Mouse (Mus musculus) forebrain, embryonic 15.5 days (tissue): ENCODE data around the gene Pprc1. TPM values are rescaled to one million over a fixed set of nuclear protein-coding genes. Genes with fewer than 3 reads are reported as not detected.

Experiments used
- ATAC-seq: fragments of 200-750 bp; cut with Nextera tagmentation; replicated peaks from 2 replicates; pipeline ENCODE4 v1.8.0; 2017; ENCODE audit warnings: mild to moderate bottlenecking, moderate TSS enrichment, moderate library complexity
- H3K27ac ChIP-seq: fragments of 300-500 bp; sonication (generic); replicated peaks from 2 replicates; pipeline ENCODE4 v1.5.1; 2015; ENCODE audit warnings: mild to moderate bottlenecking, inconsistent platforms
- H3K27me3 ChIP-seq: fragments of 300-500 bp; sonication (generic); 2 replicates; pipeline ENCODE4 v1.6.1; 2015; ENCODE audit warnings: inconsistent platforms
- H3K36me3 ChIP-seq: fragments of 300-500 bp; sonication (generic); 2 replicates; pipeline ENCODE4 v1.6.1; 2015; ENCODE audit warnings: mild to moderate bottlenecking, inconsistent platforms
- H3K4me1 ChIP-seq: fragments of 300-500 bp; sonication (generic); 2 replicates; pipeline ENCODE4 v1.6.1; 2015; ENCODE audit warnings: inconsistent platforms
- H3K4me2 ChIP-seq: fragments of 300-500 bp; sonication (generic); replicated peaks from 2 replicates; pipeline ENCODE4 v1.6.1; 2015; ENCODE audit warnings: mild to moderate bottlenecking, inconsistent platforms
- H3K4me3 ChIP-seq: fragments of 300-500 bp; sonication (generic); 2 replicates; pipeline ENCODE4 v1.5.1; 2015; ENCODE audit warnings: mild to moderate bottlenecking, inconsistent platforms
- H3K9ac ChIP-seq: fragments of 300-500 bp; sonication (generic); replicated peaks from 2 replicates; pipeline ENCODE4 v1.6.1; 2015; ENCODE audit warnings: mild to moderate bottlenecking, inconsistent platforms
- H3K9me3 ChIP-seq: fragments of 300-500 bp; sonication (generic); 2 replicates; pipeline ENCODE4 v1.6.1; 2016; ENCODE audit warnings: inconsistent platforms
- WGBS: fragments of 180-500 bp; shearing (Covaris S2); methylation state at CpG from one replicate; pipeline ENCODE4 v1.1.7; 2015; ENCODE audit warnings: mixed read lengths; 5-methylcytosine and 5-hydroxymethylcytosine counted together
- polyA plus RNA-seq: library from polyadenylated mRNA; unstranded; fragments of >200 nt; fragmentation: Nextera tagmentation; extraction: Ambion mirVana; gene quantifications from 2 replicates; pipeline ENCODE4 v1.2.1, GENCODE M21; 2015

The Pprc1 gene
- polyA plus RNA-seq, 1 experiment from 2014 or later, result 17.8 TPM

DNA sequence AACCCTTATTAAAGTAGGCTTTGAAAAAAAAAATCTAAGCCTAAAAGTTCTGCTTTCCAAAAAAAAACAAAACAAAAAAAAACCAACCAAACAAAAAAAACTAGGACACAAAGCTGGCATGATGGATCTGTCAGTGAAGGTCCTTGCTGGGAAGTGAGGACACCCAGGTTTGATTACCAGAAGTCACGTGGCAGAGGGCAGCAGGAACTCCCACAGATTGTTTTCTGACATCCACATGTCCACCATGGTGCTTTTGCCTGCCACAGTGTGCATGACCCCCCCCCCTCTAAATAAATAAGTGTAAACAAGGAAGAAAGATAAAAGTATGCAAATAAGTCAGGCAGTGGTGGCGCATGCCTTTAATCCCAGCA is 59.5 kb downstream of the Pprc1 start:
- H3K4me3 ChIP-seq, result no peak overlapping the region
- H3K27ac ChIP-seq, result no peak overlapping the region
- no peaks in the 10 kb centered on the region for H3K27me3 ChIP-seq
- no peak for ATAC-seq
- no peak overlapping the region for H3K9ac ChIP-seq
- no peaks in the 10 kb centered on the region for H3K9me3 ChIP-seq
- H3K4me1 ChIP-seq, result no peaks in the 10 kb centered on the region
- no peaks in the 10 kb centered on the region for H3K36me3 ChIP-seq
- 79% methylated on average over 2 of the region's 2 CpGs for WGBS
- no peak overlapping the region for H3K4me2 ChIP-seq

GRCm38 (mm10) chr19:46110214-46110613 is 65.5 kb downstream of the Pprc1 start:
- Histone ChIP-seq H3K27me3 (no peaks in the 10 kb centered on the region), H3K4me1 (no peaks in the 10 kb centered on the region), H3K4me2 (no peak overlapping the region), H3K9ac (no peak overlapping the region), H3K27ac (no peak overlapping the region), H3K9me3 (no peaks in the 10 kb centered on the region), H3K36me3 (no peaks in the 10 kb centered on the region), H3K4me3 (no peak overlapping the region)
- ATAC-seq, result no peak
- 61% methylated on average over 2 of the region's 2 CpGs for WGBS

DNA sequence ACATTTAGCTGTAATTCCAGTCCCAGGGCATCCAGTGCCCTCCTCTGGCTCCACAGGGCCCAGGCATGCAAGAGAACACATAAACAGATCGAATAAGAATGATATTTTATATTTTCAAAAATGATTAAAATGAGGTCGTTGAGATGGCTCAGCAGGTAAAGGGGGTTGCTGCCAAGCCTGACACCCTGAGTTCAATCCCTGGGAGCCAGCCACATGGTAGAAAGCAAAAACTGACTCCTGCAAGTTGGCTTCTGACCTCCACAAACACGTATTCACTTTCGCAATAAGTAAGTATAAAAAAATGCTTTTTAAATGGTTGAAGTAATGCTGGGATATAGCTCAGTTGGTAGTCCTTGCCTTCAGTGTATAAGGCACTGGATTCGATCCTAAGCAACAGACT is 66.1 kb downstream of the Pprc1 start:
- no peaks in the 10 kb centered on the region for H3K4me1 ChIP-seq
- no peaks in the 10 kb centered on the region for H3K27me3 ChIP-seq
- no peak overlapping the region for H3K9ac ChIP-seq
- 86% methylated on average over 5 of the region's 5 CpGs for WGBS
- H3K27ac ChIP-seq, result no peak overlapping the region
- no peaks in the 10 kb centered on the region for H3K36me3 ChIP-seq
- H3K4me3 ChIP-seq, result no peak overlapping the region
- H3K9me3 ChIP-seq, result no peaks in the 10 kb centered on the region
- H3K4me2 ChIP-seq, result no peak overlapping the region
- no peak for ATAC-seq

DNA sequence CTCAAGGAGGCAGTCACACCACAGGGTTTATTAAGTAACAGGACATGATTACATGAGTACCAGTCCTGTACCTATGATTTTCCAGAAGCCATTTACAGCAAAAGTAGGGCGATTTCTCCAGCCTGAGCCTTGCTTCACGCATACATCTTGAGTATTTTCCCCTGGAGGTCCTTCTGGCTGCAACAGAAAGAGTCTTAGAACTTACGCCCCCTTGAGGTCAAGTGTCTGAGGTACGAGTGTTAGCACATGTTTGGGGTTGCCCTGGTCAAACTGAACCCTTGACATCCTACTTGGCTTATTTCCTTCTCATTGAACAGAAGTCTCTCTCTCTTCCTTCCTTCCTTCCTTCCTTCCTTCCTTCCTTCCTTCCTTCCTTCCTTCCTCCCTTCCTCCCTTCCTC is 69.9 kb downstream of the Pprc1 start:
- H3K4me3 ChIP-seq, result no peak overlapping the region
- 61% methylated on average over 4 of the region's 4 CpGs for WGBS
- H3K27ac ChIP-seq, result no peak overlapping the region
- no peaks in the 10 kb centered on the region for H3K4me1 ChIP-seq
- H3K4me2 ChIP-seq, result no peak overlapping the region
- no peak overlapping the region for H3K9ac ChIP-seq
- no peaks in the 10 kb centered on the region for H3K36me3 ChIP-seq
- H3K9me3 ChIP-seq, result no peaks in the 10 kb centered on the region
- ATAC-seq, result no peak
- no peaks in the 10 kb centered on the region for H3K27me3 ChIP-seq

DNA sequence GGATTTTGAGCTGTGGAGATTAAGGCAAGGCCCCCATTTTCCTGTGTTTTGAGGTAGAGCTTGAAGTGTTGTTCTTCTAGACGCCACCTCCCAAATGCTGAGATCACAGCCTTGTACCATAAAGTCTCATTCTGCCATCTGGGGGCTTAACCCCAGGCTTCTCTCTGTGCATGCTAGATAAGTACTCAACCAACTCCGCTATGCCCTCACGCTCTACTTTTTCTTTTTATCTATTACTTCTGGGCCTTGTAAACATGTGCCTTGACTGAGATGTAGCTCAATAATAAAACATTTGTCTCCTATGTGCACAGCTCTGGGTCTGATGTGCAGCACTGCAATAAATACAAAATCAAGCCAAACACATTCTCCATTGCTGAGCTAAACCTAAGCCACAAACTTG is 74.8 kb downstream of the Pprc1 start:
- H3K4me1 ChIP-seq, result no peaks in the 10 kb centered on the region
- no peak for ATAC-seq
- no peak overlapping the region for H3K4me2 ChIP-seq
- 89% methylated on average over 3 of the region's 3 CpGs for WGBS
- H3K9me3 ChIP-seq, result no peaks in the 10 kb centered on the region
- no peak overlapping the region for H3K4me3 ChIP-seq
- no peaks in the 10 kb centered on the region for H3K36me3 ChIP-seq
- no peaks in the 10 kb centered on the region for H3K27me3 ChIP-seq
- H3K27ac ChIP-seq, result no peak overlapping the region
- no peak overlapping the region for H3K9ac ChIP-seq

- WGBS, result 77% methylated on average over 6 of the region's 6 CpGs
- Histone ChIP-seq H3K27ac (no peak overlapping the region), H3K9me3 (no peaks in the 10 kb centered on the region), H3K4me3 (no peak overlapping the region), H3K36me3 (no peaks in the 10 kb centered on the region), H3K4me2 (no peak overlapping the region), H3K4me1 (no peaks in the 10 kb centered on the region), H3K9ac (no peak overlapping the region), H3K27me3 (no peaks in the 10 kb centered on the region)
- ATAC-seq, result no peak
Measured at GRCm38 (mm10) chr19:46120872-46121271, 76.2 kb downstream of the Pprc1 start.

Other genes with a start within 250 kb of the Pprc1 start
- 8.4 and 9.9 TPM in 2 replicates for gene Kcnip2, start 228.8 kb upstream of the Pprc1 start, polyA plus RNA-seq
- gene Armh3, start 46.4 kb upstream of the Pprc1 start, polyA plus RNA-seq, result 22.8 and 24.7 TPM in 2 replicates
- 2.9 and 3.4 TPM in 2 replicates for gene Hps6, start 41.4 kb upstream of the Pprc1 start, polyA plus RNA-seq
- gene Ldb1, start 328 bp downstream of the Pprc1 start, polyA plus RNA-seq, result 131 TPM in 2 replicates
- 77.4 and 86.3 TPM in 2 replicates for gene Nolc1, start 31.0 kb downstream of the Pprc1 start, polyA plus RNA-seq
- not detected in 2 replicates for gene Elovl3, start 87.0 kb downstream of the Pprc1 start, polyA plus RNA-seq
- gene Pitx3, start 103.4 kb downstream of the Pprc1 start, polyA plus RNA-seq, result not detected in 2 replicates
- gene Gbf1, start 107.6 kb downstream of the Pprc1 start, polyA plus RNA-seq, result 65.6 and 71.3 TPM in 2 replicates